Mouse (Mus musculus) monocyte, adult 2 months (primary cell): ENCODE data around the gene Zc3hav1l.

Source experiments
- DNase-seq, 2 experiments: peaks; one replicate each; pipeline ENCODE4 v3.0.0; 2022; ENCODE audit warnings: low spot score in 2 of 2, low read depth in 1 of 2

The Zc3hav1l gene

GRCm38 (mm10) chr6:38298761-38299401 is at the start of gene Zc3hav1l:
TSS of gene Zc3hav1l (minus strand) at chr6:38299259.
- peak in 1 of 2 experiments; percentile 5 for DNase-seq

- no peak for DNase-seq
These were observed 48.8 kb upstream of the Zc3hav1l start for GRCm38 (mm10) chr6:38347875-38348274.

GRCm38 (mm10) chr6:38345796-38346195 is 46.7 kb upstream of the Zc3hav1l start:
- DNase-seq: peak; percentile 49 to 61

GRCm38 (mm10) chr6:38344006-38344670 is 45.1 kb upstream of the Zc3hav1l start:
- DNase-seq: no peak

- no peak for DNase-seq
These were observed 44.5 kb upstream of the Zc3hav1l start for GRCm38 (mm10) chr6:38343581-38343980.

GRCm38 (mm10) chr6:38342666-38342992 is 43.6 kb upstream of the Zc3hav1l start:
- no peak for DNase-seq

GRCm38 (mm10) chr6:38341751-38342665 is 42.9 kb upstream of the Zc3hav1l start:
- no peak for DNase-seq

GRCm38 (mm10) chr6:38339078-38339477 is 40.0 kb upstream of the Zc3hav1l start:
- DNase-seq: no peak

GRCm38 (mm10) chr6:38337951-38338350 is 38.9 kb upstream of the Zc3hav1l start:
- no peak for DNase-seq

- no peak for DNase-seq
These were observed 38.2 kb upstream of the Zc3hav1l start for GRCm38 (mm10) chr6:38337166-38337705.

GRCm38 (mm10) chr6:38335264-38335663 is 36.2 kb upstream of the Zc3hav1l start:
- DNase-seq: no peak

GRCm38 (mm10) chr6:38326596-38326995 is 27.5 kb upstream of the Zc3hav1l start:
- no peak for DNase-seq

GRCm38 (mm10) chr6:38320621-38321020 is 21.6 kb upstream of the Zc3hav1l start:
- peak; percentile 36 to 42 for DNase-seq

GRCm38 (mm10) chr6:38316050-38316449 is 17.0 kb upstream of the Zc3hav1l start:
- DNase-seq: no peak

- DNase-seq: no peak
These were observed 10.7 kb upstream of the Zc3hav1l start for GRCm38 (mm10) chr6:38309741-38310140.

- DNase-seq: no peak
These were observed 5.9 kb upstream of the Zc3hav1l start for GRCm38 (mm10) chr6:38304981-38305380.

GRCm38 (mm10) chr6:38298246-38298635 is 818 bp downstream of the Zc3hav1l start:
- no peak for DNase-seq

- DNase-seq: no peak
These were observed 1.3 kb downstream of the Zc3hav1l start for GRCm38 (mm10) chr6:38297580-38298245.

GRCm38 (mm10) chr6:38293708-38294107 is 5.4 kb downstream of the Zc3hav1l start:
- no peak for DNase-seq

GRCm38 (mm10) chr6:38292871-38293646 is 6.0 kb downstream of the Zc3hav1l start:
- DNase-seq: no peak
